Mouse (Mus musculus) cortical plate, adult 2 months (tissue): ENCODE measurements around the gene Rab8b. TPM values are rescaled to one million over a fixed set of nuclear protein-coding genes. Genes with fewer than 3 reads are reported as not detected.
"Not testable (repeated sequence)": the region's sequence is repeated elsewhere in the genome, so short reads cannot be mapped to it uniquely, and the experiment has no call there.

ENCODE experiments used
- H3K27ac ChIP-seq: fragments of 200-500 bp; 2 replicates; pipeline ENCODE4 v1.5.1; 2012; ENCODE audit warnings: low read length, control low read depth, inconsistent platforms; ENCODE audit not compliant: insufficient read depth
- H3K4me1 ChIP-seq: fragments of 200-500 bp; 2 replicates; pipeline ENCODE4 v1.6.1; 2011; ENCODE audit warnings: low read length; ENCODE audit not compliant: control insufficient read depth, insufficient read depth
- H3K4me3 ChIP-seq: fragments of 200-500 bp; 2 replicates; pipeline ENCODE4 v1.5.1; 2011; ENCODE audit warnings: mild to moderate bottlenecking, low read length, control low read depth; ENCODE audit not compliant: insufficient read depth
- CTCF ChIP-seq: fragments of 200-500 bp; IDR thresholded peaks from 2 replicates; pipeline ENCODE4 v1.5.1; 2011; ENCODE audit warnings: mild to moderate bottlenecking, control low read depth, low read length; ENCODE audit not compliant: insufficient read depth; ENCODE audit errors: extremely low read depth
- POLR2A ChIP-seq: fragments of 200-500 bp; IDR thresholded peaks from 2 replicates; pipeline ENCODE4 v1.6.1; 2011; ENCODE audit warnings: mild to moderate bottlenecking, low read length, control low read depth; ENCODE audit not compliant: insufficient read depth; ENCODE audit errors: extremely low read depth
- polyA plus RNA-seq: library from polyadenylated mRNA; depleted of rRNA; stranded (reverse); fragments of >200 nt; gene quantifications from 2 replicates; pipeline ENCODE4 v1.2.3, GENCODE M21; 2012

The Rab8b gene
- polyA plus RNA-seq, 1 experiment = 17.4 TPM

GRCm38 (mm10) chr9:66918672-66919330 lies 686 bp downstream of the Rab8b start:
- Histone ChIP-seq H3K4me3 (peak overlapping the region; percentile 84), H3K4me1 (peaks cover 6% of the 10 kb centered on the region), H3K27ac (no peak overlapping the region)
- TF ChIP-seq POLR2A = no peak
- no peak for TF ChIP-seq CTCF

DNA sequence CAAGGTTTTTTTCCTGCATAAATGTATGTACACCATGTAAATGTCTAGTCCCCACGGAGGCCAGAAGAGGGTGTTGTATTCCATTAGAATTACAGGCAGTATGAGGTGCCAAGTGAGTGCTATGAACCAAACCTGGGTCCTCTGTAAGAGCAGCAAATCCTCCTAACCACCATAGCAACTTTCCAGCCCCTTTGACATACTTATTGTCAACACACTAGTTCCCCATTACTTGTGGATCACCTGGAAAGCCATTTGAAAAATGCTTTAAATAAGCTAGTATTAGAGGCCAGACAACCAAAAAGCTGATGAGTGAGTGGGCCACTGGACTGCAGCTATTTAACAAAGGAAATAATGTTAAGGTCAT lies 1.6 kb downstream of the Rab8b start:
- no peak overlapping the region; the same call in 1 of the 2 replicates for H3K4me3 ChIP-seq
- H3K27ac ChIP-seq = no peak overlapping the region
- no peak for TF ChIP-seq POLR2A
- H3K4me1 ChIP-seq = peaks cover 6% of the 10 kb centered on the region

DNA sequence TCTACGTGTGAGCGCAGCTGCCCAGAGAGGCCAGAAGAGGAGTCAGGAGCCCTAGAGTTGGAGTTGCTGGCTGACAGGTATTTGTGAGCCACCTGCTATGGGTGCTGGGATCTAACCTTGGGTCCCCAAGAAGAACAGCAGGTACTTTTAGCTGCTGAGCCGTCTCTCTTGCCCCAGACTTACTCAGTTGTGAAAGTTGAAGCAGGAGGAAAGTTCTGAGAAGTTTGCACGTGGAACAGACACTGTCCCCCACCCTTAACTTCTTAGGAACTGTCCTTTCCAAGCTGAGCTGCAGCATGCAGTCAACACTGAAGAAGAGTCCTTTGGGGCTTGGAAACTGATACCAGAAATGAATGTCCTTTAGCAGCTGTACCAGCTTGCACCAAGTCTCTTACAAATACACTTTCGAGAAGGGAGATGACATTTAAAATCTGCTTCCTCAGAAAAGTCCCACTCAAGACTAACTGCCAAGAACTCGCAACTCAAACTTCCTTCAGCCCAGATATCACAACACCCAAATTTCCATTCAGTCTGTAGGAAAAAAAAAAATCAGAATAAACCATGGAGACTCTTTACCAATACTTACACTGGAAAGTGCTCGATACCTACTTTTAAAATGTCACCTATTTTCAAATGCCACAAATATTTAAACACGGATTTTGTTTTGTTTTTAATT lies 2.1 kb downstream of the Rab8b start:
- H3K4me3 ChIP-seq = no peak overlapping the region
- H3K4me1 ChIP-seq = peaks cover 6% of the 10 kb centered on the region
- TF ChIP-seq CTCF = no peak
- TF ChIP-seq POLR2A = no peak
- no peak overlapping the region for H3K27ac ChIP-seq

DNA sequence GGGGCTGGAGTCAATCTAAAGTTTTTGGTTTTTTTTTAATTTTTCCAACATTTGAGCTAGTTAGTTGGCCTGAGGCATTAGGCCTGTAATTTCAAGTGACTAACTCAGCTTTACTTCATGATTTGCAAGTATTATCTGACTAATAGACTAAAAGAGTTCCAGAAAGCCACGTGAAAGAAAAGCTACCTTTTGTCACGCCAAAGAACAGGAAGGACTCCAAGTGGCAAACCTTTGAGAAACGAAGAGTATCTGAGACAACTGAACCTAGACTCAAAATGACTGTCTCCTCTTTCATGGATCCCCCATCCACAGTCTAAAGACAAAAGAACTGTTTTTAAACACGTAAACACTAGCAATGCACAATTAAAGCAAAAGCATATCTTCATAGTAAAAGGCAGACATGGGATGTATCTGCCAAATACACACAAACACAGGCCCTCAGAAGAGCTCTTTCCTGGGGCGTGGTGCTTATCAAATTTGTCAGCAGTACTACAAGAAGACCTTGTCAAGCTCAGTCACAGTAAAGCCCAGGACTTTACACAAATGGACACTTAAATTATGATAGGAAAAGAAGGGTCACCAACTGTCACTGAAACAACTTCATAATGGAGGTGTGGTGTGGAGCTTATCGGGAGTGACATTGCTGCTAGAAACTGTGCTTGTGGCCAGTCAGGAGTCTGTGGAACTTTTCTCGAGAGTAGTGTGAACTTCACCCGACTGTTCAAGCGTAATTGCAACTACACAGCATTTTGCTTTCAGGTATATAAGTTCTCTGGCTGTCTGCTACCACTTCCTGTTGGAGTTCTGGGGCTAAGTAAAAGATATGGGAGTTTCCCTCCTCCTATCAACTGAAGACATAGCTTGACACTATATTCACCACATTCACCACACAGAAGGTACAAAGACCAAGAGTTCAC lies 3.4 kb downstream of the Rab8b start:
- Histone ChIP-seq H3K27ac (no peak overlapping the region), H3K4me1 (peaks cover 9% of the 10 kb centered on the region), H3K4me3 (no peak overlapping the region)
- TF ChIP-seq POLR2A (no peak), CTCF (no peak)

DNA sequence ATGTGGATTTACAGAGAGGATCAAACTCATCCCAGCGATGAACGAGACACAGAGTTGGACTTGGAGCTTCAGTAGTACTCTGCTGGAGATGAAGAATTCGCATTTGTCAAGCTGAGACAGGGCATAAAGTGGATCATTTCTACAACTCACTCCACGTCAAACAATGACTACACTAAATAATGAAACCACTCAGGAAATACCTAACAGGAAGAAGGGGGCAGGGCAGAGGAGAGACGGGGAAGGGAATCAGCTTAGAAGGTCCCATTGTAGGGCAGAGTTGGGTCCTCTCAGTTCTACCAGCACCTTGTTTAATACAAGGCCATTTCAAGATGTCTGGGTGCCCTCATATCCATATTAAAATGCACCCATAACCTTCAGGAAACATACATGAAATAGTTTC lies 4.1 kb downstream of the Rab8b start:
- Histone ChIP-seq H3K4me3 (no peak overlapping the region), H3K4me1 (peaks cover 9% of the 10 kb centered on the region), H3K27ac (no peak overlapping the region)
- no peak for TF ChIP-seq POLR2A
- no peak for TF ChIP-seq CTCF

DNA sequence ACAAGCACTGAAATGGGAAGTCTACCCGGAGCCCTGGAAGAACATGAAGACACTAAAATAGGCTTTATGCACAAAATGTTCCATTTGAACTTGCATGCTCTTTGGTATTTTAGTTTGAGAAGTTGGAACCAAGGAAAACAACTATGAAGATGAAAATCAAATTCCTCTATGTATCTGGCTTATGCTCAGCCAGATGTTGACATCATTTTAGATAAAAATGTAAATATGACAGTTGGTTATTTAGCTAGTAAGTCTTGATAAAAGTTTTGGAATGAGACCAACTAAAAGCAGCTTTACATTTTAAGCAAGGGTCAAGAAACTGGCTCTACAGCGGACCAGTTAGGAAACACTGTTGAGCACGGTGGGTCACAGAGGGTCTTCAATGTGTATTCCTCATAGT lies 4.9 kb downstream of the Rab8b start:
- no peak for TF ChIP-seq POLR2A
- Histone ChIP-seq H3K4me3 (no peak overlapping the region), H3K4me1 (peaks cover 9% of the 10 kb centered on the region), H3K27ac (no peak overlapping the region)

DNA sequence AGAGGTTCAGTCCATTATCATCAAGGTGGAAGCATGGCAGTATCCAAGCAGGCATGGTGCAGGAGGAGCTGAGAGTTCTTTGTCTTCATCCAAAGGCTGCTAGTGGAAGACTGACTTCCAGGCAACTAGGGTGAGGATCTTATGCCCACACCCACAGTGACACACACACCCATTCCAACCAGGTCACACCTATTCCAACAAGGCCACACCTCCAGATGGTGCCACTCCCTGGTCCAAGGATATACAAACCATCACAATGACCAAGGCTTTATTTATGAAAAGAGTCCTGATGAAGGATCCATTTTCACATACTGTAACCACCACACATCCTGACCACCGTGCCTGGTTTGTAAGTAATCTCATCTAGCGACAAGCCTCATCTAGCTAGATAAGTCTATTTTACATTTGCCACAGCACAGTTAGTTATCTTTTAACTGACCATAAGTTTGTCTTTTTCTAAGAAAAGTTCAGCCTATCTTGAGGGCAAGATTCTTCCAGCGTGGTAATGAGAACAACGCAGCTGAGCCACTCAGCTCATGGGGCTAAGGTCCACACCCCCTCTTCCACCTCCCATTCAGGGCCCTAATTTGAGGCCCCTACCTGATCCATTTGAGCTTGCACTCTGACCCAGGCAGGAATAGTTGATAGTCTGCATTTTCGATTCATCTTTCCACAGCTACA lies 6.1 kb downstream of the Rab8b start:
- H3K27ac ChIP-seq, H3K4me3 ChIP-seq, H3K4me1 ChIP-seq: not testable (repeated sequence)

- Histone ChIP-seq H3K4me3 (no peak overlapping the region), H3K27ac (no peak overlapping the region), H3K4me1 (peaks cover 9% of the 10 kb centered on the region)
- no peak for TF ChIP-seq CTCF
- no peak for TF ChIP-seq POLR2A
Observed at GRCm38 (mm10) chr9:66912304-66912703, 7.2 kb downstream of the Rab8b start.

DNA sequence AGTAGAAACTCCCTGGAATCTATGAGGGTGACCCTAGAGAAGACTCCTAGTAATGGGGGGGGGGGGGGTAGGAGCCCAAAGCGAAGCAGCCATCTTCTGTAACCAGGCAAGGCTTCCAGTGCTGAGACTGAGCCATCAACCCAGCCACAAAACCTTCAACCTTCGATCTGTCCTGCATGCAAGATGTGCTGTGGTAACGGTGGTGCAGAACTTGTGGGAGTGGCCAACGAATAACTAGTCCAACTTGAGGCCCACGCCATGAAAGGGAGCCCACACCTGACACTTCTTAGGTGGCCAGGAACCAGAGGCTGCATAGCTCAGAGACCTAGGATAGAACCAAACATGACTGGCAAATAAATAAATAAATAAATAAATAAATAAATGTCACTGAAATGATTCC lies 8.8 kb downstream of the Rab8b start:
- Histone ChIP-seq H3K27ac (no peak overlapping the region), H3K4me3 (no peak overlapping the region), H3K4me1 (peaks cover 3% of the 10 kb centered on the region; the same call in 1 of the 2 replicates)
- TF ChIP-seq CTCF (no peak), POLR2A (no peak)
